Mouse (Mus musculus) C2C12 (cell line): ENCODE data around the gene Ubqln1.

ENCODE experiments used
- CTCF ChIP-seq: IDR thresholded peaks from one replicate; pipeline ENCODE4 v1.5.1; 2011; ENCODE audit not compliant: control insufficient read depth, insufficient read depth, insufficient read length
- MYOD1 ChIP-seq: IDR thresholded peaks from one replicate; pipeline ENCODE4 v1.6.1; 2011; ENCODE audit warnings: low read depth; ENCODE audit not compliant: control insufficient read depth, insufficient read length
- USF1 ChIP-seq: IDR thresholded peaks from one replicate; pipeline ENCODE4 v1.6.1; 2011; ENCODE audit warnings: low read depth, mild to moderate bottlenecking, control low read depth, moderate library complexity

DNA sequence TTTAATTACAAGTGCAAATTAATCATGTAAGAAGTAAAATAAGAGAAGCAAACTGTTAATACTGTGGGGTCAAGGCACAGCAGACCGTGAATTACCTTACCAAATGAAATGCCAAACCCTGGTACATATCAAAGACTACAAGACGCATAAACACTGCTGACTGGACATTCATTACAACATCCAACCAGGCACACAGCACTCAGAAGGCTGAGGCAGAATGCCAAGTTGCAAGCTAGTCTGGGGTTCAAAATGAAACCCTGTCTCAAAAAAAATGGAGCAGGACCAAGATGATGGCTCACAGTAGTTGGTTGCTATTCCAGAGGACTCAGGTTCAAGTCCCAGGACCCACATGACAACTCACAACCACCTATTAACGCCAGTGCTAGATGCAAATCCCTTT lies 31.3 kb downstream of the Ubqln1 start:
- no peak for TF ChIP-seq MYOD1
- TF ChIP-seq USF1 = no peak
- no peak for TF ChIP-seq CTCF
